Mouse (Mus musculus) urinary bladder, postnatal 4 days (tissue): ENCODE measurements at regions not wholly inside any gene's neighbourhood (a gene's known extent, or its start where the extent isn't known, plus 50 kb on each side); places are given as distances from the start of the nearest gene placed in this dataset.

ENCODE experiments used
- DNase-seq, 2 experiments: peaks; one replicate each; pipeline ENCODE4 v3.0.0; 2021 to 2022; ENCODE audit warnings: low spot score in 2 of 2

GRCm38 (mm10) chr6:51641965-51642364 is 118.3 kb downstream of the Snx10 start:
- no peak for DNase-seq

GRCm38 (mm10) chr6:51648813-51649212 is 125.1 kb downstream of the Snx10 start:
- no peak for DNase-seq

GRCm38 (mm10) chr6:51653753-51654152 is 130.1 kb downstream of the Snx10 start:
- DNase-seq, result no peak

GRCm38 (mm10) chr6:51654991-51655390 is 131.3 kb downstream of the Snx10 start:
- no peak for DNase-seq

- no peak for DNase-seq
Measured at GRCm38 (mm10) chr6:51656078-51656477, 132.4 kb downstream of the Snx10 start.

GRCm38 (mm10) chr6:51656883-51657640 is 133.4 kb downstream of the Snx10 start:
- no peak for DNase-seq

- no peak for DNase-seq
Measured at GRCm38 (mm10) chr6:51658360-51658759, 134.7 kb downstream of the Snx10 start.

- DNase-seq, result no peak
Measured at GRCm38 (mm10) chr6:51663178-51663577, 139.5 kb downstream of the Snx10 start.

- DNase-seq, result no peak
Measured at GRCm38 (mm10) chr6:51664049-51664448, 140.3 kb downstream of the Snx10 start.

GRCm38 (mm10) chr6:51667022-51667421 is 143.3 kb downstream of the Snx10 start:
- DNase-seq, result no peak

- DNase-seq, result no peak
Measured at GRCm38 (mm10) chr6:51675342-51675945, 151.7 kb downstream of the Snx10 start.

GRCm38 (mm10) chr6:51677162-51677996 is 153.7 kb downstream of the Snx10 start:
- DNase-seq, result no peak

GRCm38 (mm10) chr6:51678743-51679142 is 155.0 kb downstream of the Snx10 start:
- no peak for DNase-seq

- no peak for DNase-seq
Measured at GRCm38 (mm10) chr6:51680239-51680857, 156.6 kb downstream of the Snx10 start.

- DNase-seq, result no peak
Measured at GRCm38 (mm10) chr6:51683131-51683530, 159.4 kb downstream of the Snx10 start.

GRCm38 (mm10) chr6:51685651-51686287 is 162.1 kb downstream of the Snx10 start:
- no peak for DNase-seq

- no peak for DNase-seq
Measured at GRCm38 (mm10) chr6:51690795-51691563, 167.3 kb downstream of the Snx10 start.

GRCm38 (mm10) chr6:51693984-51694383 is 170.3 kb downstream of the Snx10 start:
- DNase-seq, result no peak

GRCm38 (mm10) chr6:51696396-51696795 is 172.7 kb downstream of the Snx10 start:
- DNase-seq, result no peak

- DNase-seq, result no peak
Measured at GRCm38 (mm10) chr6:51697754-51698153, 174.1 kb downstream of the Snx10 start.

- DNase-seq, result no peak
Measured at GRCm38 (mm10) chr6:51698244-51698643, 174.5 kb downstream of the Snx10 start.
